In the genomic region with DNA sequence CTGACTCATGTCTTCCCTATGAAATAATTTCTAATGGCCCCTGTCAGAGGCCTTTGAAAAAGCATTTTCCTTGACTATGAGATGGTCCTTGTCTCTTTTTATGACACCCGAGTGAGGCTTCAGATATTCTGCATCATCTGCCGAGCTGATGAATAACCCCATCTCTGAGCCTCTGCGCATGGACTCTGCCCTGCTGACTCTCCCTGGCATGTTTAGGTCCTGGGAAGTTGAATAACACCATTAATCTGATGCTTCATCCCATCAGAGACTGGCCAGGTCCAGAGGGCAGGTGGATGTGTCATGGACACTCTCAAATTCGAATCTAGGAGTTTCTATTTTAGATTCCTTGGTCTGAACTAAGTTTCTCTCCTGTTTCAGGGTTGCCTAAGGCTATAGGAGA, we compare ENCODE assay signal across 12 mouse cellular contexts.
"Had no signal": no experiment of that assay in that cellular context is flagged by ENCODE, and none has a peak within 500 bp of the region (broad histone marks: within the 10 kb centered on the region; RNA-seq: fewer than 3 reads in every experiment).

No protein-coding gene starts in this region.

- H3K27me3 ChIP-seq: liver, embryonic 15.5 days; midbrain, embryonic 13.5 days; stomach, embryonic 15.5 days had no signal

- DNase-seq: lung, adult 2 months; lung, postnatal 36 days; right cerebral cortex, postnatal 14 days; thymus, adult 2 months; thymus, postnatal 25 days had no signal

- H3K9ac ChIP-seq: liver, embryonic 15.5 days; midbrain, embryonic 13.5 days; stomach, embryonic 15.5 days had no signal

- H3K4me3 ChIP-seq: left cerebral cortex, adult 2 months; limb, embryonic 10.5 days; liver, embryonic 15.5 days; midbrain, embryonic 13.5 days; stomach, embryonic 15.5 days had no signal

- ATAC-seq: lung, postnatal 0 days; midbrain, embryonic 13.5 days had no signal

- H3K4me1 ChIP-seq: liver, embryonic 15.5 days; stomach, embryonic 15.5 days had no signal

- H3K9me3 ChIP-seq: limb, embryonic 10.5 days; liver, embryonic 15.5 days; midbrain, embryonic 13.5 days; stomach, embryonic 15.5 days had no signal

- H3K4me2 ChIP-seq: liver, embryonic 11.5 days; liver, embryonic 15.5 days; midbrain, embryonic 13.5 days; stomach, embryonic 15.5 days had no signal

- H3K36me3 ChIP-seq: limb, embryonic 10.5 days; liver, embryonic 15.5 days; midbrain, embryonic 13.5 days; stomach, embryonic 15.5 days had no signal

- H3K27ac ChIP-seq: left cerebral cortex, adult 2 months; limb, embryonic 10.5 days; liver, embryonic 15.5 days; midbrain, embryonic 13.5 days; stomach, embryonic 15.5 days had no signal
